Mouse (Mus musculus) Patski (cell line): ENCODE results near the gene Rrp1. TPM values are rescaled to one million over a fixed set of nuclear protein-coding genes. Genes with fewer than 3 reads are reported as not detected.
A peak's percentile ranks its signal among the peaks of the same experiment; 100 is the strongest.
"Not testable (repeated sequence)": the region's sequence is repeated elsewhere in the genome, so short reads cannot be mapped to it uniquely, and the experiment has no call there.

Experiments used
- ATAC-seq: fragments of 100-300 bp; one replicate; pipeline ENCODE4 v1.8.0; 2021
- CTCF ChIA-PET: fragments of 350-600 bp; sonication (Branson Sonifier 250); formaldehyde crosslinking; loops from one replicate; lab custom pipeline; 2022; ENCODE audit warnings: inconsistent platforms; lab: Charles Lee
- POLR2A ChIA-PET: fragments of 350-600 bp; sonication (Branson Sonifier 250); formaldehyde crosslinking; loops from one replicate; lab custom pipeline; 2022; ENCODE audit warnings: antibody characterized with exemption, inconsistent platforms; lab: Charles Lee
- DNase-seq: peaks from one replicate; pipeline ENCODE4 v3.0.0-alpha.2; 2011; ENCODE audit warnings: low read depth, low spot score
- H3K27me3 ChIP-seq: fragments of 371-371 bp; one replicate; pipeline ENCODE4 v1.5.1; 2021
- CTCF ChIP-seq: fragments of 100-300 bp; IDR thresholded peaks from one replicate; pipeline ENCODE4 v1.5.1; 2021
- in situ Hi-C: fragments of 300-500 bp; cut with MboI; formaldehyde crosslinking; loops from 3 replicates; pipeline ENCODE4 v1.11.1; 2018; ENCODE audit warnings: low pct_unique_long_range_greater_than_20kb, mixed read lengths
- polyA plus RNA-seq: library from polyadenylated mRNA; unstranded; gene quantifications from one replicate; pipeline ENCODE4 v1.2.3, GENCODE M21; 2021

The Rrp1 gene
- polyA plus RNA-seq, 1 experiment from 2014 or later = 297 TPM

- DNase-seq (no peak), ATAC-seq (no peak)
- in situ Hi-C loops = no loop called here
- ChIA-PET POLR2A (no interaction called here), CTCF (interaction anchor here (0.9 to 3.1 kb wide), 2 partner anchors 25 to 32 kb away, joined by 3 to 9 read pairs; no protein-coding TSS in a partner anchor)
- no peaks in the 10 kb centered on the region for H3K27me3 ChIP-seq
- no peak for TF ChIP-seq CTCF
Measured at GRCm38 (mm10) chr10:78366851-78367312, 46.0 kb downstream of the Rrp1 start.

GRCm38 (mm10) chr10:78366195-78366834 is 46.5 kb downstream of the Rrp1 start:
- H3K27me3 ChIP-seq = no peaks in the 10 kb centered on the region
- no peak for TF ChIP-seq CTCF
- no peak for ATAC-seq
- POLR2A ChIA-PET = no interaction called here
- in situ Hi-C loops = no loop called here
- CTCF ChIA-PET = interaction anchor here (0.9 to 3.1 kb wide), 3 partner anchors 10 to 32 kb away, joined by 3 to 9 read pairs (median 6); no protein-coding TSS in a partner anchor
- DNase-seq = no peak

- ChIA-PET CTCF (interaction anchor here (1.8 to 3.1 kb wide), 2 partner anchors 10 to 26 kb away, joined by 6 to 9 read pairs; no protein-coding TSS in a partner anchor), POLR2A (no interaction called here)
- in situ Hi-C loops = no loop called here
- ATAC-seq (no peak), DNase-seq (no peak)
- H3K27me3 ChIP-seq = no peaks in the 10 kb centered on the region
- no peak for TF ChIP-seq CTCF
Measured at GRCm38 (mm10) chr10:78365555-78365954, 47.3 kb downstream of the Rrp1 start.

GRCm38 (mm10) chr10:78364106-78364505 is 48.7 kb downstream of the Rrp1 start:
- H3K27me3 ChIP-seq = no peaks in the 10 kb centered on the region

GRCm38 (mm10) chr10:78363366-78363765 is 49.5 kb downstream of the Rrp1 start:
- no peaks in the 10 kb centered on the region for H3K27me3 ChIP-seq
- DNase-seq (no peak), ATAC-seq (no peak)
- CTCF ChIA-PET = interaction anchor here (0.6 to 1.3 kb wide), 2 partner anchors 12 to 83 kb away, joined by 3 to 4 read pairs; no protein-coding TSS in a partner anchor
- no peak for TF ChIP-seq CTCF
- POLR2A ChIA-PET = interaction anchor here (0.7 kb wide), 1 partner anchor 50 kb away, joined by 3 read pairs; the partner anchor contains the start of gene Rrp1
- in situ Hi-C loops = no loop called here

More at GRCm38 (mm10) chr10:78364106-78364505, 48.7 kb downstream of the Rrp1 start:
- POLR2A ChIA-PET = interaction anchor here (0.7 kb wide), 1 partner anchor 49 kb away, joined by 3 read pairs; the partner anchor contains the start of gene Rrp1
- CTCF ChIA-PET = interaction anchor here (1.0 to 1.3 kb wide), 2 partner anchors 11 to 25 kb away, joined by 3 read pairs; no protein-coding TSS in a partner anchor
- no peak for DNase-seq
- no peak for ATAC-seq
- in situ Hi-C loops = no loop called here
- no peak for TF ChIP-seq CTCF

GRCm38 (mm10) chr10:78361951-78362350 is 50.9 kb downstream of the Rrp1 start:
- TF ChIP-seq CTCF = no peak
- ChIA-PET CTCF (interaction anchor here (1.5 kb wide), 1 partner anchor 30 kb away, joined by 4 read pairs; no protein-coding TSS in a partner anchor), POLR2A (no interaction called here)
- no peaks in the 10 kb centered on the region for H3K27me3 ChIP-seq
- in situ Hi-C loops = no loop called here
- ATAC-seq = no peak
- no peak for DNase-seq

- CTCF ChIA-PET = interaction anchor here (1.0 to 1.2 kb wide), 2 partner anchors 31 to 81 kb away, joined by 3 to 4 read pairs; no protein-coding TSS in a partner anchor
- no peaks in the 10 kb centered on the region for H3K27me3 ChIP-seq
- in situ Hi-C loops = no loop called here
- DNase-seq (no peak), ATAC-seq (peak; percentile 62)
- POLR2A ChIA-PET = no interaction called here
- TF ChIP-seq CTCF = no peak
Measured at GRCm38 (mm10) chr10:78360290-78360711, 52.5 kb downstream of the Rrp1 start.

GRCm38 (mm10) chr10:78358999-78359398 is 53.8 kb downstream of the Rrp1 start:
- DNase-seq, ATAC-seq, in situ Hi-C loops, POLR2A ChIA-PET, H3K27me3 ChIP-seq: not testable (repeated sequence)
- TF ChIP-seq CTCF = peak; percentile 49
- CTCF ChIA-PET = interaction anchor here (0.5 to 1.1 kb wide), 3 partner anchors 34 to 124 kb away, joined by 3 read pairs; no protein-coding TSS in a partner anchor

GRCm38 (mm10) chr10:78358266-78358665 is 54.6 kb downstream of the Rrp1 start:
- ATAC-seq (no peak), DNase-seq (no peak)
- H3K27me3 ChIP-seq = no peaks in the 10 kb centered on the region
- POLR2A ChIA-PET = no interaction called here
- in situ Hi-C loops = no loop called here
- no peak for TF ChIP-seq CTCF
- CTCF ChIA-PET = interaction anchor here (0.9 to 1.1 kb wide), 3 partner anchors 33 to 79 kb away, joined by 3 read pairs; no protein-coding TSS in a partner anchor

- ATAC-seq = no peak
- no peak for DNase-seq
- in situ Hi-C loops = no loop called here
- ChIA-PET CTCF (interaction anchor here (1.0 to 1.1 kb wide), 2 partner anchors 34 to 79 kb away, joined by 3 read pairs; no protein-coding TSS in a partner anchor), POLR2A (interaction anchor here (0.7 kb wide), 1 partner anchor 19 kb away, joined by 3 read pairs; no protein-coding TSS in a partner anchor)
- no peaks in the 10 kb centered on the region for H3K27me3 ChIP-seq
- TF ChIP-seq CTCF = no peak
Measured at GRCm38 (mm10) chr10:78357742-78358141, 55.1 kb downstream of the Rrp1 start.
